Mouse (Mus musculus) small intestine, adult 2 months (tissue): ENCODE results near the gene March7.

Experiments
- CTCF ChIP-seq: fragments of 200-500 bp; IDR thresholded peaks from 2 replicates; pipeline ENCODE4 v1.5.1; 2012; ENCODE audit warnings: low read depth, mild to moderate bottlenecking, control low read depth, inconsistent platforms, low read length, moderate library complexity, mixed read lengths; ENCODE audit not compliant: insufficient replicate concordance, insufficient read length; ENCODE audit errors: extremely low read depth
- POLR2A ChIP-seq: fragments of 200-500 bp; IDR thresholded peaks from 2 replicates; pipeline ENCODE4 v1.6.1; 2012; ENCODE audit warnings: low read depth, mild to moderate bottlenecking, control low read depth, inconsistent platforms, low read length, moderate library complexity

GRCm38 (mm10) chr2:60288606-60289005 lies 78.9 kb downstream of the March7 start:
- TF ChIP-seq CTCF (no peak), POLR2A (no peak)
